Mouse (Mus musculus) right cerebral cortex, postnatal 14 days (tissue): ENCODE data around the gene Ces2g.

Source experiments
- DNase-seq: peaks from one replicate; pipeline ENCODE4 v3.0.0; 2022

Gene Ces2g

GRCm38 (mm10) chr8:104961537-104961961 lies at the start of gene Ces2g:
Gene Ces2g (plus strand): TSS chr8:104961718.
- DNase-seq: no peak

- DNase-seq: no peak
Measured at GRCm38 (mm10) chr8:104925972-104926596, 35.4 kb upstream of the Ces2g start, which contains the start of gene Ces2e. Gene Ces2e (plus strand): TSS chr8:104926260.

- no peak for DNase-seq
Measured at GRCm38 (mm10) chr8:104927301-104927700, 34.2 kb upstream of the Ces2g start.

GRCm38 (mm10) chr8:104944665-104945064 lies 16.9 kb upstream of the Ces2g start:
- DNase-seq: no peak

GRCm38 (mm10) chr8:104947056-104947455 lies 14.5 kb upstream of the Ces2g start, which contains the start of gene Ces2f:
Gene Ces2f (plus strand): TSS chr8:104947356.
- no peak for DNase-seq

GRCm38 (mm10) chr8:104949031-104949430 lies 12.5 kb upstream of the Ces2g start:
- DNase-seq: no peak

GRCm38 (mm10) chr8:104962229-104962901 lies 847 bp downstream of the Ces2g start:
- DNase-seq: no peak

GRCm38 (mm10) chr8:104963375-104963894 lies 1.9 kb downstream of the Ces2g start:
- DNase-seq: no peak

- DNase-seq: no peak
Measured at GRCm38 (mm10) chr8:104984126-104984525, 22.6 kb downstream of the Ces2g start.

GRCm38 (mm10) chr8:104984942-104985341 lies 23.4 kb downstream of the Ces2g start:
- no peak for DNase-seq

- DNase-seq: no peak
Measured at GRCm38 (mm10) chr8:104998191-104998590, 36.7 kb downstream of the Ces2g start.

- no peak for DNase-seq
Measured at GRCm38 (mm10) chr8:104999183-104999582, 37.7 kb downstream of the Ces2g start.

GRCm38 (mm10) chr8:105000586-105000985 lies 39.1 kb downstream of the Ces2g start, which contains the start of gene Ces2h:
Gene Ces2h (plus strand): TSS chr8:105000853.
- no peak for DNase-seq

- no peak for DNase-seq
Measured at GRCm38 (mm10) chr8:105010000-105010399, 48.5 kb downstream of the Ces2g start.

- no peak for DNase-seq
Measured at GRCm38 (mm10) chr8:105011136-105011535, 49.6 kb downstream of the Ces2g start.

GRCm38 (mm10) chr8:105014391-105014790 lies 52.9 kb downstream of the Ces2g start:
- DNase-seq: no peak
